10 mouse cellular contexts compared by ENCODE assay signal in the genomic region with DNA sequence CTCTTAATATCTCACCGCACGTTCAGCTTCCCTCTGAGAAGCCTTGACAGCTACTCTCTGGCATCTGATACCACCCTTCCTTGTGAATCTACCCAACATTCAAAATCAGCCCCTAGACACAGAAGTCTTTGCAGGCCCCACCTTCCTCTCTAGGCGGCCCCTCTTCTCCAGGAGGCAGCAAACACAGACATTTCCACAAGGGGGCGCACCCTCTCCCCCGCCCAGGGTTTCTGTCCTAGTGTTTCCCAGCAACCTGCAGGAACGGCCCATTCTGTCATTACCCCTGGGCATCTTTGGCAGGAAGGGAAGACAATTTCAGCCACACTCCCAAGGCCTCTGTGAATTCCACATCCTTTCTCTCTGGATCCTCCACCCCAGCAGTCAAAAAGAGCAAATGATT.
DNase-seq lines count a peak whose midpoint lies in the region; ATAC-seq and TF ChIP-seq lines count a peak whose summit lies in the region.
"Had no signal": no experiment of that assay in that cellular context is flagged by ENCODE, and none has a peak within 500 bp of the region (broad histone marks: within the 10 kb centered on the region; RNA-seq: fewer than 3 reads in every experiment).

No protein-coding gene starts in this region.

- H3K9ac ChIP-seq in kidney, embryonic 15.5 days, result no peak overlapping the region
- H3K9ac ChIP-seq in neural tube, embryonic 11.5 days (ENCODE audit: low read length), result no peak overlapping the region
- H3K9ac ChIP-seq: midbrain, embryonic 12.5 days had no signal

- H3K4me3 ChIP-seq in kidney, adult 2 months (ENCODE audit: insufficient read depth, low read depth, low read length), result no peak overlapping the region
- H3K4me3 ChIP-seq in kidney, embryonic 15.5 days (replicated peaks), result no peak overlapping the region
- H3K4me3 ChIP-seq in neural tube, embryonic 11.5 days (ENCODE audit: low read depth, low read length), result no peak overlapping the region
- H3K4me3 ChIP-seq: erythroblast, embryonic 14.5 days; midbrain, embryonic 12.5 days had no signal

- H3K4me1 ChIP-seq in kidney, adult 2 months (ENCODE audit: control insufficient read depth, insufficient read depth, low read length), result 0 out of 2 replicates have a peak, but pooled peaks cover 2% of the 10 kb centered on the region
- peaks cover 34% of the 10 kb centered on the region for H3K4me1 ChIP-seq in kidney, embryonic 15.5 days
- H3K4me1 ChIP-seq in neural tube, embryonic 11.5 days (ENCODE audit: control insufficient read depth, insufficient read depth, low read length), result 0 out of 2 replicates have a peak, but pooled peaks cover 7% of the 10 kb centered on the region

- intact Hi-C loops in left cerebral cortex, postnatal 25 days (cut with DNase I), result loop anchor here (1.0 kb wide), 1 partner anchor 125 kb away; no protein-coding TSS in a partner anchor

- peak; percentile 62 for TF ChIP-seq CTCF in kidney, adult 2 months (conservative IDR thresholded peaks at IDR 0.05; ENCODE audit: insufficient read depth, insufficient read length, low read depth, low read length)

- no peak overlapping the region for H3K4me2 ChIP-seq in kidney, embryonic 15.5 days
- no peak overlapping the region for H3K4me2 ChIP-seq in neural tube, embryonic 11.5 days (ENCODE audit: low read depth)
- H3K4me2 ChIP-seq: midbrain, embryonic 12.5 days had no signal

- ATAC-seq in kidney, embryonic 15.5 days (replicated peaks; ENCODE audit: low FRiP score), result no peak
- ATAC-seq in neural tube, embryonic 11.5 days (ENCODE audit: insufficient read depth, low FRiP score, low TSS enrichment), result peak; percentile 16; the same call in 1 of the 2 replicates

- peak; percentile 60 for DNase-seq in kidney, adult 2 months
- DNase-seq in Muller cell, postnatal 12 days (ENCODE audit: inconsistent ontology term), result peak; percentile 69
- DNase-seq in cerebellum, adult 18-20 months, result peak; percentile 57 to 69
- peak; percentile 69 for DNase-seq in gastrocnemius, postnatal 25 days
- DNase-seq in left cerebral cortex, postnatal 25 days (ENCODE audit: low spot score in 2 of 2), result peak; percentile 43 to 63
- peak; percentile 71 for DNase-seq in neural tube, embryonic 11.5 days (ENCODE audit: low spot score)
- peak; percentile 75 for DNase-seq in thymus, postnatal 14 days

- TF ChIP-seq POLR2A in kidney, adult 2 months (IDR thresholded peaks at IDR 0.05; ENCODE audit: low read depth, low read length), result no peak

- H3K36me3 ChIP-seq in kidney, adult 2 months (ENCODE audit: control insufficient read depth, insufficient read depth, low read length), result no peaks in the 10 kb centered on the region
- H3K36me3 ChIP-seq in kidney, embryonic 15.5 days, result peaks cover 37% of the 10 kb centered on the region
- H3K36me3 ChIP-seq in neural tube, embryonic 11.5 days (ENCODE audit: control insufficient read depth, insufficient read depth, low read length), result peaks cover 2% of the 10 kb centered on the region; the same call in 1 of the 2 replicates

- no peaks in the 10 kb centered on the region for H3K27me3 ChIP-seq in kidney, adult 2 months (replicated peaks; ENCODE audit: control insufficient read depth, insufficient read depth, low read length)
- H3K27me3 ChIP-seq in kidney, embryonic 15.5 days, result no peaks in the 10 kb centered on the region
- no peaks in the 10 kb centered on the region for H3K27me3 ChIP-seq in neural tube, embryonic 11.5 days (ENCODE audit: control insufficient read depth, insufficient read depth, low read length)
- H3K27me3 ChIP-seq: midbrain, embryonic 12.5 days had no signal

- H3K27ac ChIP-seq in kidney, adult 2 months (ENCODE audit: insufficient read depth, low read depth, low read length), result no peak overlapping the region
- no peak overlapping the region for H3K27ac ChIP-seq in kidney, embryonic 15.5 days
- no peak overlapping the region for H3K27ac ChIP-seq in neural tube, embryonic 11.5 days (ENCODE audit: low read depth, low read length)
- H3K27ac ChIP-seq: midbrain, embryonic 12.5 days had no signal

- WGBS in kidney, adult 2 months, result 39% methylated on average over 6 of the region's 6 CpGs
- 41% methylated on average over 6 of the region's 6 CpGs for WGBS in kidney, embryonic 15.5 days
- WGBS in neural tube, embryonic 11.5 days, result 35% methylated on average over 6 of the region's 6 CpGs

- H3K9me3 ChIP-seq in kidney, embryonic 15.5 days (replicated peaks), result no peaks in the 10 kb centered on the region
- no peaks in the 10 kb centered on the region for H3K9me3 ChIP-seq in neural tube, embryonic 11.5 days (ENCODE audit: control insufficient read depth, low read length)
- H3K9me3 ChIP-seq: midbrain, embryonic 12.5 days had no signal
